Mouse (Mus musculus) heart, postnatal 25 days (tissue): ENCODE data around the gene Gripap1. TPM values are rescaled to one million over a fixed set of nuclear protein-coding genes. Genes with fewer than 3 reads are reported as not detected.
"Not testable (repeated sequence)": the region's sequence is repeated elsewhere in the genome, so short reads cannot be mapped to it uniquely, and the experiment has no call there.

Experiments
- DNase-seq: peaks from one replicate; pipeline ENCODE4 v3.0.0; 2022; ENCODE audit warnings: low spot score
- intact Hi-C: fragments of 180-260 bp; cut with DNase I; formaldehyde crosslinking; loops from one replicate; pipeline ENCODE4 v1.15.1; 2025
- total RNA-seq, 2 experiments: library from RNA; stranded (reverse); gene quantifications; 2 replicates each; pipeline ENCODE4 v1.2.3; 2021

Gene Gripap1
- total RNA-seq: 10 to 100 TPM; 24.7 to 26.9 TPM

DNA sequence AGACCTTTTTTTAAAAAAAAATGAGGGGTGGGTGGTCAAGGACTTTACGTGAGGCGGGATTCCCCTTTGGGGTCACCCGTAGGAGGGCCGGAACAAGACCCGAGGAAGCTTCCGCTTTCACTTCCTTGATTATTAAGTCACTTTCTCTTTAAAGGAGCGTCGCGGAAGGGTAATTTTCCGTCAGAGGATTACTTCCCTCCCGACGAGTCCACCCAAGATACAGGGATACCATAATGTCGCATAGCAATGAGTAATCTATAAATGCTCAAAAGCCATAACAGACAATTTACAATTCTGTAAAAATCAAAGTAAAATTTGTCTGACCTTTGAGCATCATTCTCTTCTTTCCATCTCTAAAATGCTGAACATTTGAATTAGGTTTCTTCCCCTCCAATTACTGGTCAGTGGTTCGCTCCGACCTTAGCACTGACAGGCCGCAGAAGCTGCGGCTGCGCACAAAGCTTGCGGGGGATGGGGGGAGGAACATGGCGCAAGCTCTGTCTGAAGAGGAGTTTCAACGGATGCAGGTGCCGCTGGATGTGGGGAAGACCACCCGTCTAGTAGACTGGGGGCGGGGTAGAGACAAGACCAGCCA lies at the start of gene Gripap1:
Gripap1 (plus strand) TSS at position 224 of the 595 bp plus-strand sequence.
- DNase-seq: peak; percentile 47
- intact Hi-C loops: no loop called here

DNA sequence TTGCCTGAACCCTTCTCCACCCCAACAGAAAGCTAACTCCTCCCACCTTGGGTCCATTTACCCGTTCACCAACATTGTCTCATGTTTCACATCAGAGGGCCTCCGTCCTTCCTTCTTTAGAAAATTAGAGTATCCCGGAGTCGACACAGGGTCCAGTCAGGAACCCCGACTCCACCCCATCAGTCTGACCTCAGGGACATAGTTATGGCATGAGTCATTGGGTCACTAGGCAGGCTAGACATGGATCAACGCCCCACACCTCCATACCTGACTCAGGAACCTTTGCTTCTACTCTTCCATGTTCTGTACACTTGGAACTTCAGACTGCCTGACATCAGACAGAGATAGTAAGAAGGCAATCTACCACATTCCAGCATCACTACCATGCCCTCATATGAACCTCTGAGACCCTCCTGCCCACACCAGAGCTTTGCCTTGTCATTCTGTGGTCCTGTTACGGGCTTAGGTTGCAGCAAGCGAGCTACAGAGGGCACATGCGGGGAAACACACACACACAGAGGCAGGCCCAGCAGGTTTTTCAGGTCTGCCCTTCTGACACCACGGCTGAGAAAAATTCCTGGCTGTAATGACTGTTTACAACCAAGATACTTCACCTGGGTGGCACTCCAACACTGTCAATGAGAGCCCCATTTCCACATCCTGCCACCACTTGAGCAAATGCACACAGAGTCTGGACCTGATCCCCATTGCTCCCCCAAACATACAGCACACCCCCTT lies 49.3 kb upstream of the Gripap1 start:
- no peak for DNase-seq
- intact Hi-C loops: no loop called here

DNA sequence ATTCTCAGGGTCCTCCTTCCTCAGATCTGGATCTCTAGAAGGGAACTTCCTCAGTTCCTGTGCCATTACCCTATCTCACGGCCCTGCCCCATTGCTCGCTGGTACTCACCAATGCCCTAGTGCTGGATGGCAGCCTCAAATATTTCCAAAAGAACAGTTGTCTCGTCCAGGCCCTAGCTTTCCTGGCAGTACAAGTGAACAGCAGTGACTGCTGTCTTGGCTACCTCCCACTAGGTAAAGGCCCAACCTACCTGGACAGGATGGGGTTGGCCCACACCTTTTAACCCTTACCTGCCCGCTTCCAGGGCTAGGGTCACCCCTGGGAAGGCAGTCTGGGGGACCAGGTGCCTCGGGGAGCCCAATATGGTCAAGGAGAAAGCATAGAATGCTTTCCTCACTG lies 48.5 kb upstream of the Gripap1 start:
- intact Hi-C loops: no loop called here
- DNase-seq: no peak

DNA sequence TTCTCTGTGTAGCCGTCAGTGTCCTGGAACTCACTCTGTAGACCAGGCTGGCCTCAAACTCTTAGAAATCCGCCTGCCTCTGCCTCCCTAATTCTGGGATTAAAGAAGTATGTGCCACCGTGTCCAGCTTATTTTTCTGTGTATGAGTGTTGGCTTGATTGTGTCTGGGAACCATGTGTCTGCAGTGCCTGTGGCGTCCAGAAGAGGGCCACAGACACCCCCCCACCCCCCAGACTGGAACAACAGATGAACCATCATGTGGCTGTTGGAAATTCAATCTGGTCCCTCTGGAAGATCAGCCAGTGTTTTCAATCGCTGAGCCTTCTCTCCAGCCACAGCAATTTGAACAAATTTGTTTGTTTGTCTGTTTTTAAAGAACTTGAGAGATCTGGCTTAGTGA lies 46.1 kb upstream of the Gripap1 start:
- intact Hi-C loops: no loop called here
- DNase-seq: no peak

DNA sequence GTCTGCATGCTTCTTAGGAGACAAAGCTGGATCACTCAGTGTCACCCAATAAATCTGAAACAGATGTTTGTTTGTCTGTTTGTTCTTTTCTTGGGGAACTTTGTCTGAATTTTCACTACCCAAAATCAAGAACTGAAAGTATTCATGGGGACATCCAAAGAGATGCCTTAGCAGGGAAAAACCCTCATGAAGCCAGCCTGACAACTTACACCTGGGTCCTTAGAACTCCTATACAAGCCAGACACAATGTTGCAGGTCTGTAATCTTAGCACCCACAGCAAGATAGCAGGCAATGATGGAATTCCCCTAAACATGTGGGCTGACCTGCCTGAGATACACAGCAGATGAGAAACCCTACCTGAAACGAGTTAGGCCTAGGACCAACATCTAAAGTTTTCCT lies 44.6 kb upstream of the Gripap1 start:
- no peak for DNase-seq

DNA sequence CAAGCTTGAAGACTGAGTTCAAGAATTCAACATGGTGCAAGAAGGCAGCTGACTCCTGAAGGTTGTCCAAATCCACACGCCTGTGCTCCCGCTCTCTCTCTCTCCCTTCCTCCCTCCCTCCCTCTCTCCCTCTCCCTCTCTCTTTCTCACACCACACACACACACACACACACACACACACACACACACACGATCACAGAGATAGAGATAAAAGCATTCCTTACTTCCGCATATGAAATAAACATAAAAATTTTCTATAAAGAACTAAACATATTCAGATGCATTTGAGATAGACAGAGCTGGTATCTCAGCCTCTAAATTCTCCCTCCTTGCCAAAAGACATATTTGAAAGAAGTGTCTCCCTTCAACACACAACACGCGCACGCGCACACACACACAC lies 44.1 kb upstream of the Gripap1 start:
- no peak for DNase-seq
- intact Hi-C loops: no loop called here

More for the DNA sequence above, 44.6 kb upstream of the Gripap1 start:
- intact Hi-C loops: no loop called here

DNA sequence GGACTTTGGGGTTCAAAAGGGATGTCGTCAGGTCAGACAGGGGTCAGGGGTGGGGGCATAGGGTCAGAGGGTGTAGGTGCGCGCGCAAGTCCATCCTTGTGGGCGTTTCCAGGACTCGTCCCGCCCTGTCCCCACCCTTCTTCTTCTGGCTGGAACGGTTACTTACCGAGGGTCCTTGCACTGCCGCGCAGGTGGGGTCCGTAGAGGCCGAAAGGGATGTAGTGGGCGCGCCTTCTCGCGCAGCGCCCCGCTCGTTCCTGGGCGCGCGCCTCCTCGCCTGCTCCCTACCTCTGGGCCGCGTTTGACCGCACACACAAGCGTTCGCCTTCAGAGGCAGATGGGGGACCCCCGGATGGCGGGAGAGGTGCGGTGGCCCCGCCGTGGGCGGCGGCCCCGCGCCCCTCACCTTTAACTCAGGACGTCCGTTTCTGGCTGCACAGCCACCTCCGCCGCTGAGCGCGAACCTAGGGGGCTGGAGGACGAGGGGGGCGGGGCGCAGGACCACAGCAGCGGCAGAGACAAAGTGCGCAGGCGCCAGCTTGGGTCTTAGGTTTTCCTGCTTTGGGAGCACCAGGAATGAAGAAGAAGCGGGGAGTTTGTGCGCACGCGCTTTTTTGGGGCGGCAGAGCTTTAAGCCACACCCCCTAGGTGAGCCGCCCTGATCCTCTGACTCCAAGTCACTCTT lies 39.0 kb upstream of the Gripap1 start, which contains the start of gene Ccdc120:
Ccdc120 (minus strand) TSS at position 474 of the 685 bp plus-strand sequence.
- intact Hi-C loops: no loop called here
- no peak for DNase-seq

DNA sequence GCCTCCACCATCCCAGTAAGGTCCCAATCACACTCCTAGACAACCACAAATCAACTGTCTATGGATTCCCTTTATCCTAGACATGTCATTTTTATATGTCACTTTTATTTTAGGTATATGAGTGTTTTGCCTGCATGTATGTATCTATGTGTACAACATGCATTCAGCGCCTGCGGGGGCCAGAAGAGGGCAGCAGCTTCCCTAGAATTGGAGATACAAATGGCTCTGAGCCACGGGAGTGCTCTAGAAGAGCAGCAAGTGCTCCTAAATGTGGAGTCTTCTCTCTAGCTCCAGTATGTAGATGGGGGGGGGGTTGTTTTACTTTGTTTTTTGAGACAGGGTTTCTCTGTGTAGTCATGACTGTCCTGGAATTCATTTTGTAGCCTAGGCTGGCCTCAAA lies 35.9 kb upstream of the Gripap1 start:
- not testable (repeated sequence) for DNase-seq
- intact Hi-C loops: loop anchor here (2.0 kb wide), 1 partner anchor 19 kb away; no protein-coding TSS in a partner anchor

DNA sequence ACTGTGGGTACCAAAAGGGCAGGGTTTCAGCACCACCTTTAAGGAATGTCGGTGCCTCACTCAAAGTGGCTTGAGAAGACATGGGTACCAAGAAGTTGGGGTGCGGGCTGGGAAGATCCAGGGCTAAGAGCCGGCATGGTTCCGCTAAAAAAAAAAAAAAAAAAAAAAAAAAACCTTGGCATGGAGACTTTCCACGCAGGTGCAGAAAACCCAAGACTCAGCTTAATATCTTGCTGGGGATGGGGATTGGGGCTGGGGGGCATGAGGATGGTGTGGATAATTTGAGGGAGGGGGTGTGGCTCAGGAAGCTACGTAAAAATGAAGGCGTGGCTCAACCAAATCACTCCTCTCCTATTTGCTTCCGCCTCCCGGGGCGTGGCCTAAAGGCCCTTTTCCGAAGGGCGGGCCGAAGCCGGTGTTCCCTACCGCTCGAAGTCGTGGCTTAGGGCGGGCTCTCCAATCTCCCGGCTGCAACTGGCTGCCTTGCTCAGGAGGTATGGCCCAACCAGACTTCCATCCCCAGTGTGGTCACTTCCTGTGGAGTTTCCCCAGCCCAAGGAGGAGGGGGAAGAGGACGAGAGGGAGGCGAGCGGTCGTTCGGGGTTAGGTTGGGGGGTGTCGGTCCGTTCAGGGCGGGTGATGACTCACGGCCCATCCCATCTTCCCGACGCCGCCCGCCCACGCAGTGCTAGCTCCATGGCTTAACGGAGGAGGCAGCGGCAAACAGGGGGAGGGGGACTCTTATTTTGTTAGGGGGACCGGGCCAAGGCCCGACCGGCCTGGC lies 27.2 kb upstream of the Gripap1 start, which contains the start of gene Tfe3:
Tfe3 (plus strand) TSS at position 424 of the 784 bp plus-strand sequence.
- peak; percentile 92 for DNase-seq
- intact Hi-C loops: no loop called here

DNA sequence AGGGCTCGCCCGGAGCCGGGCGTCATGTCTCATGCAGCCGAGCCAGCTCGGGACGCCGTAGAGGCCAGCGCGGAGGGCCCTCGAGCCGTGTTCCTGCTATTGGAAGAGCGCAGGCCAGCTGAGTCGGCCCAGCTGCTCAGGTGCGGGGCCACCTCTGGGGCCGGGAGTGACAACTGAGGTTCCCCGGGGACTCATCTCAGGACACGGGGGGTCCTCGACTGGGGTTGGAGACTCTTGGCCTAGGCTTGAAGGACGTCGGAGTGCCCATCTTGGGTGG lies 26.7 kb upstream of the Gripap1 start:
- no peak for DNase-seq
- intact Hi-C loops: no loop called here

DNA sequence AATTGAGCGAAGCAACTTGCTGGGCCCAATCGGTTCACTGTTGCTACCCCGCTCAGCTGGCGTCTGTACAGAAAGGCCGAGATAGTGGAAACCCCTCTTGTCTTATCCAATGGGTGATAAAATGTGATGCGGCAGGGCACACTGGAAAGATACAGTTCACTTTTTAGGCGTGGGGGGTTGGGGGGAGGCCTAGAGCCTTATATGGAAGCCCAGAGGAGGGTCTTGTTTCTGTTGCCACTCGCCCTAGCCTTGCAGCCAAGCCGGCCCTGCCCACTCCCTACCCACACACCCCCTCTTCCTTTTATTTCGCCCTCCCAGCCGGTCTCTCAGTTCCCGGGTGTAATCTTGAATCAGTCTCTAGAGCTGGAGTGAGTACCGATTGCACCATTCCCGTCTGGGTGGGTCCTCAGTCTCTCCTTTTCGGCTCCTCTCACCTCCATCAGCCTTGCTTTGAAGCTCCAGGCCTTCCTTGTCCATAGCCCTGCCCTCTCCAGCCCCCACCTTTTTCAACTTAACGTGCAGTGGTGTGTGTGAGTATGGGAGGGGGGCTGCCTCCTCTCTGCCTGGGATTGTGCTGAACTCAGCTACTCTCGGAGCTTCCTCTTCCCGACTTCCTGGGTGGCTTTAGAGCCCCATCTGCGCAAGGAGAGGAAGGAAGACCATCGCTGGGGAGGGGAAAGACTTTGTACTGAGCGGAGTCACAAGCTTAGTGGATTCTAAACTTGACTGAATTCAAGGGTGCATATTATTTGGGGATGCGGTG lies 25.8 kb upstream of the Gripap1 start:
- peak; percentile 37 for DNase-seq
- intact Hi-C loops: no loop called here

DNA sequence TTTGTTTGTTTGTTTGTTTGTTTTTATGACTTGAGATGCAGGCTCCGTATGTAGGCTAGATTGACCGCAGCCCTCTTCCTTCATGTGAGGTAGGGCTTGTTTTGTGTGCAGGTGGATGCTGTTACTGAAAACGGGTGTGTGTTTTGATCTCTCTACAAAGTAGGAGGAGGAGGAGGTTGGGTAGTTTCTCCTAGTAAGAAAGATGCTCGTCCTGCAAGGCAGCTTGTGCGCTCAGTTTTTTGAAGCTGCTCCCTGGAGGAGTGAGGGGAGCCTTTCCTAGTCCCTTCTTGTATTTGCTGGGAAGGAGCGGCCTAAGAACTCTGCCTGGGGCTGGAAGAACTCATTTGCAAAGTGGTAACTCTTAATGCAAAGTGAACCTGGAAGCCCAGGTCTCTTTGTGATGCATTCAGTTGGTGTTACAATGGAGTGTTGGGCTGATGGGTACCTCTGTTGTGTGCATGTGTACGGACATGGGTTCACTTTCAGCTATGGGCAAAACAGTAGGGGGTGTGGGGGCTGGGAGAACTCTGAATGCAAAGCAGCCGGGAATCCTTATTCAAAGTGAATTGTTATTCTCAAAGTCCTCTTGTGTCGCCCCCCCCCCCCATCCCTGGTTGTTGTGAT lies 24.8 kb upstream of the Gripap1 start:
- intact Hi-C loops: no loop called here
- DNase-seq: no peak

DNA sequence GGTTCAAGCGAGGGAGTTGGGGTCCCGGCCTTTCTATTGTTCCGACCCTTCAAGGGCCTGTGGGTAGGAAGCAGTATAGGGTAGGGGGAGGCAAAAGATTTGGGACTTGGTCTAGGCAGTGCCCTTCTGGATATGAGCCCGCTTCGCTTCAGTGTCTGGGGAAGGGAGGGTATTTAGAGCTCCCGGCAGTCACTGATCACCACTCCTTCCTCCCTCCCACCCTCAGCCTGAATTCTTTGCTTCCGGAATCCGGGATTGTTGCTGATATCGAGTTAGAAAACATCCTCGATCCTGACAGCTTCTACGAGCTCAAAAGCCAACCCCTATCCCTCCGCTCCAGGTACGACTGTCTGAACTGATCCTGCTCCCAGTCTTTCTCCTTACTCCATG lies 24.3 kb upstream of the Gripap1 start:
- no peak for DNase-seq
- intact Hi-C loops: no loop called here

DNA sequence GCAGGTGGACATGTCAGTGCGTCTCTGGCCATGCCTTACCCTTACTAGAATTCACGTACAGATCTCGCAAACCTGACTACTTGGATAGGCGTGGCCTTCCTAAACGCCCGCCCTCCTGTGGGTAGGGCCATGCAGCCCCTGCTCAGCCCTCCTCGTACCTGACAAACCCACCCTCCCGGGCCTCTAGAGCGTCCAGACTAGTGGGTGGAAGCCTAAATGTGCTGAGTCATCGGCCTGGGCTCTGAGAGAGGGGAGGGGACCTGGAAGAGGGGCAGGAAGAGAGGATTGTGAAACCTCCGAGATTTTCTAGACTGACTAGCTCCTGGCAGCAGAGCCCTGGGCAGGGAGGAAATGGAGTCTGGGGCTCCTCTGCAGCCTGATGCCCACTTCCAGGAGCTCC lies 23.8 kb upstream of the Gripap1 start:
- DNase-seq: peak; percentile 35
- intact Hi-C loops: no loop called here

DNA sequence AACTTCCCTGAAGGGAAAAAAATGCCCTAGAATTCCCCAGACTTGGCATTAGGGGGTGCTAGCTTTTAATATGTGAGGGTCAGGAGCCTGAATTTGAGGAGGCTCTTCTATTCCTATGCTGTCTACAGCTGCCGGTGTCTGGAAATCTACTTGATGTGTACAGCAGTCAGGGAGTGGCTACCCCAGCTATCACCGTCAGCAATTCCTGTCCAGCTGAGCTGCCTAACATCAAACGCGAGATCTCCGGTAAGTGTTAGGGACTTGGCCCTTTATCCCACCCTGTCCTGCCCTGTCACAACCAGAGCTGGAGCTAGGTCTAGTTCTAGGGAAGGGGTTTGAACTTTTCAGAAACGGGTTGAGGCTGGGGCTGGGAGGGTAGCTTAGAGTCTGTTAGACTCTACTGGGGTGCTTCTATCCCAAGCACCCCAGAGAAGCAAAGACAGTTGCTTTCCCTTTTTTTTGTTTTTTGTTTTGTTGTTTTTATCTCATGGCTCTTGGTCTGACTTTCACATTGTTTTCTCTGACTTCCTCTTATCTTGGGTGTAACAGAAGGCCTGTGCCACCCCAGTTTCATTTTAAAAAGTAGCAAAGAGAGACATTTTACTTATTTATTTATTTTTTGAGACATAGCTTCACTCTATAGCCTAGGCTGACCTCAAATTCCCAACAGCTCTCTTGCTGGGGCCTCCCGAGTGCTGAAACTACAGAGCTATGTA lies 20.1 kb upstream of the Gripap1 start:
- no peak for DNase-seq
- intact Hi-C loops: loop anchor here (10.0 kb wide), 1 partner anchor 345 kb away; no protein-coding TSS in a partner anchor

DNA sequence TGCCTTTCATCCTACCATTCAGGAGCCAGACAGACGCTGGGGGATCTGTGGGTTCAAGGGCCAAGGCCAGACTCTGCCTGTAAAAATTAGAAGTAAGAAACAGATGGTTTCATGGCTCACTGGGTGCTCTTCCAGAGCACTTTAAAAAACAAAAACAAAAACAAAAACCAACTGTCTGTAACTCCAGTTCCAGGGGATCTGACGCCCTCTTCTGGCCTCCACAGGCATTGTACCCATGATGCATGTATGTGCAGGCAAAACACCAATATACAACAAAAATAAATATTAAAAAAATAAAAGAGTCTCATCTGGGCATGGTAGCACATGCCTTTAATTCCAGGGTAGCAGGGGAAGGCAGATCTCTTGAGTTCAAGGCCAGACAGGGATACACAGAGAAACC lies 16.8 kb upstream of the Gripap1 start:
- intact Hi-C loops: loop anchor here (10.0 kb wide), 1 partner anchor 348 kb away; no protein-coding TSS in a partner anchor
- no peak for DNase-seq

DNA sequence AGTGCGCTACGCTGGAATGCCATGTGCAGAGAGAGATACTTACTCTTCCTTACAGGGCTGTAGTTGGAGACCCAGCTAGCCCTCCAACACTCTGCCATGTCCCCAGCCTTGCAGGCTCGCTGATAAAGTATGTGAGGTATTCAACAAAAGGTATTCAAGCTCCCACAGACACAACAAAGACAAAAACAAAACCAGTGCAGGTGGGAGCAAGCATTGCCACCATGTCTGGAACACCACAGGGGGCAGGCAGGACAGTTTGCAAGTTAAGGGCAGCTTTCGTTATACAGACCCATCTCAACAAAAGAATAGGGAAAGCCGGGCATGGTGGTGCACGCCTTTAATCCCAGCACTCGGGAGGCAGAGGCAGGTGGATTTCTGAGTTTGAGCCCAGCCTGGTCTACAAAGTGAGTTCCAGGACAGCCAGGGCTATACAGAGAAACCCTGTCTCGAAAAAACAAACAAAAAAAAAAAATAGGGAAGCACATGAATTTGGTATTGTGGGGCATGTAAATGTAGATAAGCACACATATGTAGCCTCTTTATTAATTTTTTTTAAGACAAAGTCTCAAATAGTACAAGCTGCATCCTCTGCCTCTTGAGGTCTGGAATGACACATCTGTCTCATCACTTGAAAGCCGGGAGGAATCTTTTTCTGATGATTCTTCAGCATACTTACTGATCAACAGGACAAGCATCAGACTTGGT lies 13.9 kb upstream of the Gripap1 start:
- intact Hi-C loops: loop anchor here (10.0 kb wide), 1 partner anchor 351 kb away; no protein-coding TSS in a partner anchor

More for the DNA sequence above, 13.9 kb upstream of the Gripap1 start:
- DNase-seq: no peak
